7 mouse cellular contexts compared by ENCODE assay signal in the genomic region with DNA sequence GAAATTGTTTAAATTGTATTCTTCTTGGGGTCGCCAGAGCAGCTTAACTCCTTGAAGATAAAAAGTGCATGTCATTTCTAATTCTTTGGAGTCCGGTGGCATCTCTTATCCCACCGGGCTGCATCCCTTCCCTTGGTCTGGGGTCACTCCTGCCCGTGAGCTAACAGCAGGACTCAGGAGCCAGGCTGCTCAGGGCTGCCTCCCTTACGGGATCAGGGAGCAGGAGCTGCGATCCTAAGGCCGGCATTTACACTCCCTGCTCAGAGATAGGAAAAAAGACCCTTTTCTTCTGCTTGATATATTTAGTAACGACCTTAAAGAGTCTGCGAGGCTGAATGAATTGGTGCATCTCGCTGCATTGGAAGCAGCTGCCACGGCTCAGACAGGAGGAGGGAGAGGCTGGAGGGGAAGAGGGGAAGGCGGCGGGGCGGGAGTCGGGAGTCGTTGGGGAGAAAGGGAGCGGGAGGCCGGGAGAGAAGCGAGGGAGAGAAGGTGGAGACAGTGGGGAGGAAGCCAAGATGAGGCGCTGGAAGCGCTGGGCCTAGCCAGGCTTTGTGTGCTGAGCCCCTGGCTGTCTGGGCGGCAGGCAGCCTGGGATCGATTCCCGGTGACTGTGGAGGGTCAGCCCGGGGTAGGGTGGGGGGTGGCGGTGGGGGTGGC. TPM values are rescaled to one million over a fixed set of nuclear protein-coding genes. Genes with fewer than 3 reads are reported as not detected.
DNase-seq lines count a peak whose midpoint lies in the region; ATAC-seq and TF ChIP-seq lines count a peak whose summit lies in the region.

No protein-coding gene starts in this region.

- WGBS in lung, embryonic 14.5 days: under 1% methylated on average over 21 of the region's 26 CpGs
- 2% methylated on average over 26 of the region's 26 CpGs for WGBS in forebrain, embryonic 15.5 days
- under 1% methylated on average over 26 of the region's 26 CpGs for WGBS in limb, embryonic 10.5 days
- WGBS in thymus, adult 2 months: 11% methylated on average over 26 of the region's 26 CpGs

- H3K4me2 ChIP-seq in lung, embryonic 14.5 days: peak overlapping the region; percentile 37; the same call in 1 of the 2 replicates
- H3K4me2 ChIP-seq in forebrain, embryonic 15.5 days (replicated peaks): peak overlapping the region; percentile 45

- TF ChIP-seq POLR2A in thymus, adult 2 months (IDR thresholded peaks at IDR 0.05; ENCODE audit: control insufficient read depth, extremely low read depth, insufficient read depth, low read length, poor library complexity): no peak

- H3K9me3 ChIP-seq in lung, embryonic 14.5 days (ENCODE audit: low read depth, low read length): no peaks in the 10 kb centered on the region
- no peaks in the 10 kb centered on the region for H3K9me3 ChIP-seq in forebrain, embryonic 15.5 days
- H3K9me3 ChIP-seq in limb, embryonic 10.5 days (replicated peaks): no peaks in the 10 kb centered on the region

- no peak overlapping the region for H3K9ac ChIP-seq in lung, embryonic 14.5 days
- H3K9ac ChIP-seq in forebrain, embryonic 15.5 days (replicated peaks): peak overlapping the region; percentile 26

- no peak for ATAC-seq in lung, embryonic 14.5 days (ENCODE audit: insufficient read depth)
- ATAC-seq in forebrain, embryonic 15.5 days (replicated peaks): peak; percentile 74

- H3K4me3 ChIP-seq in lung, embryonic 14.5 days (ENCODE audit: low read depth, low read length): peak overlapping the region; percentile 14; the same call in 1 of the 2 replicates
- peak overlapping the region; percentile 21 for H3K4me3 ChIP-seq in forebrain, embryonic 15.5 days
- peak overlapping the region; percentile 48 for H3K4me3 ChIP-seq in limb, embryonic 10.5 days
- H3K4me3 ChIP-seq in thymus, adult 2 months (ENCODE audit: control insufficient read depth, insufficient read depth, low read length): no peak overlapping the region

- no peak overlapping the region for H3K27ac ChIP-seq in lung, embryonic 14.5 days (ENCODE audit: low read depth)
- H3K27ac ChIP-seq in forebrain, embryonic 15.5 days (replicated peaks): peak overlapping the region; percentile 66
- no peak overlapping the region for H3K27ac ChIP-seq in limb, embryonic 10.5 days
- no peak overlapping the region for H3K27ac ChIP-seq in thymus, adult 2 months (ENCODE audit: control insufficient read depth, insufficient read depth, low read length)

- no peak for TF ChIP-seq CTCF in lung, embryonic 14.5 days (IDR thresholded peaks at IDR 0.05; ENCODE audit: low read depth)
- no peak for TF ChIP-seq CTCF in thymus, adult 2 months (IDR thresholded peaks at IDR 0.05; ENCODE audit: borderline replicate concordance, control insufficient read depth, extremely low read depth, insufficient read depth, low read length, poor library complexity)

- DNase-seq in lung, embryonic 14.5 days: peak; percentile 34
- DNase-seq in lung, postnatal 25 days (ENCODE audit: low spot score): no peak
- DNase-seq in limb, embryonic 10.5 days (ENCODE audit: low spot score): peak; percentile 47
- DNase-seq in right cerebral cortex, adult 18-20 months: peak; percentile 63
- no peak for DNase-seq in thymus, adult 2 months
- DNase-seq in MN1 (ENCODE audit: low spot score): no peak

- H3K36me3 ChIP-seq in lung, embryonic 14.5 days (ENCODE audit: insufficient read depth): no peaks in the 10 kb centered on the region
- no peaks in the 10 kb centered on the region for H3K36me3 ChIP-seq in forebrain, embryonic 15.5 days
- H3K36me3 ChIP-seq in limb, embryonic 10.5 days: no peaks in the 10 kb centered on the region
- H3K36me3 ChIP-seq in thymus, adult 2 months (ENCODE audit: control insufficient read depth, insufficient read depth, low read length): no peaks in the 10 kb centered on the region

- no peaks in the 10 kb centered on the region for H3K4me1 ChIP-seq in lung, embryonic 14.5 days (ENCODE audit: insufficient read depth)
- H3K4me1 ChIP-seq in forebrain, embryonic 15.5 days: peaks cover 26% of the 10 kb centered on the region
- H3K4me1 ChIP-seq in limb, embryonic 10.5 days: peaks cover 18% of the 10 kb centered on the region
- no peaks in the 10 kb centered on the region for H3K4me1 ChIP-seq in thymus, adult 2 months (replicated peaks; ENCODE audit: control insufficient read depth, insufficient read depth, low read length)

- peaks cover 30% of the 10 kb centered on the region for H3K27me3 ChIP-seq in lung, embryonic 14.5 days (ENCODE audit: insufficient read depth, low read length)
- H3K27me3 ChIP-seq in forebrain, embryonic 15.5 days: 0 out of 2 replicates have a peak, but pooled peaks cover 4% of the 10 kb centered on the region
- H3K27me3 ChIP-seq in limb, embryonic 10.5 days (ENCODE audit: low read depth, poor library complexity, severe bottlenecking): peaks cover 65% of the 10 kb centered on the region
- H3K27me3 ChIP-seq in thymus, adult 2 months (ENCODE audit: control insufficient read depth, insufficient read depth, low read length): no peaks in the 10 kb centered on the region; the same call in 1 of the 2 replicates

RNA-seq across cellular contexts. Expression of gene Crtac1, which starts 51.1 kb away (rescaled TPM):
- polyA plus RNA-seq in lung, embryonic 14.5 days (2014; fragmentation: Nextera tagmentation; extraction: Ambion mirVana): 0.72 and 0.97 TPM in 2 replicates
- polyA plus RNA-seq in forebrain, embryonic 15.5 days (2015; fragmentation: Nextera tagmentation; extraction: Ambion mirVana): 20.4 TPM in 2 replicates
- 1.0 and 1.2 TPM in 2 replicates for polyA plus RNA-seq in limb, embryonic 10.5 days (2016; fragmentation: Nextera tagmentation; extraction: Ambion mirVana)
- polyA plus RNA-seq in thymus, adult 2 months (2012; rRNA removed): 0.64 and 1.1 TPM in 2 replicates

Comparison
In these comparisons a context has a peak if more than half of its experiments do, and no peak if none do; other contexts are left out.
1. DNase-seq: peak in lung, embryonic 14.5 days (single experiment), limb, embryonic 10.5 days (single experiment) and right cerebral cortex, adult 18-20 months (single experiment); none in lung, postnatal 25 days (single experiment), thymus, adult 2 months (single experiment) and MN1 (single experiment).